Mouse (Mus musculus) intestine, postnatal 0 days (tissue): ENCODE results near the gene Hfe. TPM values are rescaled to one million over a fixed set of nuclear protein-coding genes. Genes with fewer than 3 reads are reported as not detected.

Source experiments
- ATAC-seq: fragments of 200-750 bp; cut with Nextera tagmentation; 2 replicates; pipeline ENCODE4 v1.8.0; 2017; ENCODE audit warnings: mild to moderate bottlenecking, moderate TSS enrichment, moderate library complexity
- H3K27ac ChIP-seq: fragments of 300-500 bp; sonication (generic); 2 replicates; pipeline ENCODE4 v1.5.1; 2014; ENCODE audit warnings: mild to moderate bottlenecking, low read depth, low read length, moderate library complexity
- H3K27me3 ChIP-seq: fragments of 300-500 bp; sonication (generic); replicated peaks from 2 replicates; pipeline ENCODE4 v1.6.1; 2014; ENCODE audit warnings: low read length, mixed read lengths; ENCODE audit not compliant: control insufficient read depth, insufficient read depth
- H3K36me3 ChIP-seq: fragments of 300-500 bp; sonication (generic); 2 replicates; pipeline ENCODE4 v1.6.1; 2014; ENCODE audit warnings: mild to moderate bottlenecking, moderate library complexity; ENCODE audit not compliant: control insufficient read depth, insufficient read depth
- H3K4me1 ChIP-seq: fragments of 300-500 bp; sonication (generic); replicated peaks from 2 replicates; pipeline ENCODE4 v1.6.1; 2014; ENCODE audit warnings: antibody characterized with exemption, low read length, mixed read lengths; ENCODE audit not compliant: control insufficient read depth, insufficient read depth
- H3K4me2 ChIP-seq: fragments of 300-500 bp; sonication (generic); replicated peaks from 2 replicates; pipeline ENCODE4 v1.6.1; 2014; ENCODE audit warnings: low read depth, mild to moderate bottlenecking, moderate library complexity
- H3K4me3 ChIP-seq: fragments of 300-500 bp; sonication (generic); 2 replicates; pipeline ENCODE4 v1.5.1; 2014; ENCODE audit warnings: low read depth, low read length
- H3K9ac ChIP-seq: fragments of 300-500 bp; sonication (generic); 2 replicates; pipeline ENCODE4 v1.6.1; 2014; ENCODE audit warnings: mild to moderate bottlenecking, low read depth, low read length
- H3K9me3 ChIP-seq: fragments of 300-500 bp; sonication (generic); 2 replicates; pipeline ENCODE4 v1.6.1; 2016; ENCODE audit warnings: mixed run types; ENCODE audit not compliant: control insufficient read depth
- CTCF ChIP-seq: sonication (generic); IDR thresholded peaks from 2 replicates; pipeline ENCODE4 v1.5.1; 2016; ENCODE audit warnings: low read depth, mild to moderate bottlenecking, control low read depth, antibody characterized with exemption, moderate library complexity
- WGBS: fragments of 180-500 bp; shearing (Covaris S2); extraction: QIAGEN DNeasy Blood & Tissue Kit; methylation state at CpG from one replicate; pipeline ENCODE4 v1.1.7; 2014; 5-methylcytosine and 5-hydroxymethylcytosine counted together
- polyA plus RNA-seq: library from polyadenylated mRNA; unstranded; fragments of >200 nt; fragmentation: Nextera tagmentation; extraction: Ambion mirVana; gene quantifications from 2 replicates; pipeline ENCODE4 v1.2.1, GENCODE M21; 2015

Gene Hfe
- polyA plus RNA-seq, 1 experiment from 2014 or later, result 12.5 TPM

- H3K27me3 ChIP-seq, result no peaks in the 10 kb centered on the region
- TF ChIP-seq CTCF, result no peak
- ATAC-seq, result peak; percentile 49
- no peaks in the 10 kb centered on the region for H3K9me3 ChIP-seq
- peak overlapping the region; percentile 97 for H3K27ac ChIP-seq
- H3K9ac ChIP-seq, result peak overlapping the region; percentile 90
- peak overlapping the region; percentile 85 for H3K4me2 ChIP-seq
- H3K4me1 ChIP-seq, result no peaks in the 10 kb centered on the region
- H3K4me3 ChIP-seq, result peak overlapping the region; percentile 60
- no peaks in the 10 kb centered on the region for H3K36me3 ChIP-seq
- WGBS, result under 1% methylated on average over 14 of the region's 14 CpGs
These were observed 29.2 kb upstream of the Hfe start for GRCm38 (mm10) chr13:23739922-23740252.

- Histone ChIP-seq H3K27ac (peak overlapping the region; percentile 97), H3K9ac (peak overlapping the region; percentile 90), H3K4me2 (peak overlapping the region; percentile 85), H3K4me1 (no peaks in the 10 kb centered on the region), H3K36me3 (no peaks in the 10 kb centered on the region), H3K4me3 (peak overlapping the region; percentile 60), H3K27me3 (no peaks in the 10 kb centered on the region), H3K9me3 (no peaks in the 10 kb centered on the region)
- TF ChIP-seq CTCF, result no peak
- under 1% methylated on average over 39 of the region's 39 CpGs for WGBS
- peak; percentile 81 for ATAC-seq
These were observed 28.6 kb upstream of the Hfe start for GRCm38 (mm10) chr13:23739069-23739921.

GRCm38 (mm10) chr13:23738677-23739068, 28.0 kb upstream of the Hfe start, which contains the start of gene Hist1h1c:
Gene Hist1h1c (plus strand): TSS chr13:23738808.
- Histone ChIP-seq H3K9me3 (no peaks in the 10 kb centered on the region), H3K4me1 (no peaks in the 10 kb centered on the region), H3K4me2 (peak within 1 kb of the TSS; percentile 85), H3K27me3 (no peaks in the 10 kb centered on the region), H3K36me3 (no peaks in the 10 kb centered on the region), H3K9ac (peak within 1 kb of the TSS; percentile 90), H3K27ac (peak within 1 kb of the TSS; percentile 97), H3K4me3 (peak within 1 kb of the TSS; percentile 60)
- peak; percentile 46; the same call in 1 of the 2 replicates for TF ChIP-seq CTCF
- peak; percentile 87 for ATAC-seq
- under 1% methylated on average over 29 of the region's 38 CpGs for WGBS

DNA sequence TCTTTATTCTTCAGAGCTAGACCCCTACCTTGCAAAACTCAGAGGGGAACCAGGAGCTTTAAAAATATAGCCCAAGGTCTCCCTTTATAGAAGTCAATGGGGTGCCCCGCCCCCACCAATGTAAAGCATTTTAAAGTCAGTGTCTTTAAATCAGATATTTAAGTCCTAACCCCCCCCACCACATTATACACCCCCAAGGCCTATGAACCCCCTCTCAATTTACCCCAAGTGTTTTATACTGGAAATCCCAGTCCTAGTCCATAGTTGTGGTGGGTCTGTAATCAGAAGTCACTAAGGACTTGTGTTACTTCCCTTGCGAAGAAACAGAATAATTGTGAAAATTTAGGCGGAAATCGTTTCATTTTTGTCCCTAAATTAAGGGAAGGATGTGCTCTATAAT, 27.4 kb upstream of the Hfe start:
- Histone ChIP-seq H3K9me3 (no peaks in the 10 kb centered on the region), H3K36me3 (no peaks in the 10 kb centered on the region), H3K9ac (peak overlapping the region; percentile 90), H3K4me2 (peak overlapping the region; percentile 85), H3K4me1 (no peaks in the 10 kb centered on the region), H3K27me3 (no peaks in the 10 kb centered on the region), H3K27ac (peak overlapping the region; percentile 97), H3K4me3 (peak overlapping the region; percentile 60)
- 27% methylated on average over 4 of the region's 4 CpGs for WGBS
- no peak for TF ChIP-seq CTCF
- ATAC-seq, result no peak

DNA sequence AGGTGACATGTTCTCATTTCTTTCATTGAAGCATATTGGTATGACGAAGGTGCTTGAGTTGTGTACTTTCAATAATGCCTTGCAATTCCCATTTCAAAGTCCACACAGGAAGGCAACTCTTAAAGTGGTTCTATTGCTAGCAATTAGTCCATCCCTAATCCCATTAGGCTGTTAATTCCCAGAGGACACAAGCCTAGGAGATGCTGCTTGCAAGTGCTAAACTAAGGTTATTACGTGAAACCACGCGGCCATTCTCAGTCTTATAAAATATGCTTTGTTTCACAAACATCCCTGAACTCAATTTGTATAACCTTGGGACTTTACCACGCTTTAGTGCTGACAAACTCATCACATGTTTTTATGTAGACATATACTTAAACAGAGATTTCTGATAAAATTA, 26.4 kb upstream of the Hfe start:
- no peak for ATAC-seq
- no peak for TF ChIP-seq CTCF
- WGBS, result 77% methylated on average over 5 of the region's 5 CpGs

DNA sequence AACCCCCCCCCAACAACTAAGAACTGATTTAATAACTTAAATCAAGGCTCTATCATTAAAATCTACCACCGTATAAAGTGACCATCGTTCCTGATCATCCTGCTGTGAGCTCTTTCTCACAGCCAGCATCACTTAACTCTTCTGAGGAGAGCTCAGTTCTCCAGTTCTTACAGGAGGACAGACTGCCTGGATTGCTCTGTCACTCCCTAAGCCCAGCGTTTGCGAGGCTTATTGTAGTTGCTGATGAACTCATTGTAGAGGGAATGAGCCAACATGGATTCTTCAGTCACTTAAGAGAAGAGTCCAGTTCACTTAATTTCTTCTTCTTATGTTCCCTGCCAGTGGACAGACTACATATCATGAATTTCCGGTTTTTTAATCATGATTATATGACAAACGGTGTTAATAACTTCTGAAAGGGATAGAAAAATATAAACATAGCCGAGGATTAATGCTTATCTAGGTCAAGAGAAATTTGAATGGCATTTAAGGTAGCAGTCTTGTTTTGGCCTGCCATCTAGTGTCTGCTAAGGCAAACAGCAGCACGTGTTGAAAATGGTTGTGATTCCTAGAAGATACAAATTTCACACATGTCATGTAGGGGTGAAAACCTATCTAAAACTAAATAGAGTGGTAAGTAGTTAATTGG, 21.6 kb upstream of the Hfe start:
- no peak overlapping the region for H3K9ac ChIP-seq
- H3K36me3 ChIP-seq, result no peaks in the 10 kb centered on the region
- H3K27ac ChIP-seq, result no peak overlapping the region
- peak; percentile 93 for TF ChIP-seq CTCF
- no peak for ATAC-seq
- H3K9me3 ChIP-seq, result no peaks in the 10 kb centered on the region
- H3K4me2 ChIP-seq, result no peak overlapping the region
- no peak overlapping the region for H3K4me3 ChIP-seq
- no peaks in the 10 kb centered on the region for H3K4me1 ChIP-seq
- WGBS, result 23% methylated on average over 8 of the region's 8 CpGs
- H3K27me3 ChIP-seq, result no peaks in the 10 kb centered on the region

More for the DNA sequence above, 26.4 kb upstream of the Hfe start:
- Histone ChIP-seq H3K4me1 (no peaks in the 10 kb centered on the region), H3K27ac (no peak overlapping the region; the same call in 1 of the 2 replicates), H3K9me3 (no peaks in the 10 kb centered on the region), H3K9ac (no peak overlapping the region), H3K4me3 (no peak overlapping the region), H3K27me3 (no peaks in the 10 kb centered on the region), H3K36me3 (no peaks in the 10 kb centered on the region), H3K4me2 (no peak overlapping the region)
